Comparison of ENCODE assay signal across 14 mouse cellular contexts in the genomic region with DNA sequence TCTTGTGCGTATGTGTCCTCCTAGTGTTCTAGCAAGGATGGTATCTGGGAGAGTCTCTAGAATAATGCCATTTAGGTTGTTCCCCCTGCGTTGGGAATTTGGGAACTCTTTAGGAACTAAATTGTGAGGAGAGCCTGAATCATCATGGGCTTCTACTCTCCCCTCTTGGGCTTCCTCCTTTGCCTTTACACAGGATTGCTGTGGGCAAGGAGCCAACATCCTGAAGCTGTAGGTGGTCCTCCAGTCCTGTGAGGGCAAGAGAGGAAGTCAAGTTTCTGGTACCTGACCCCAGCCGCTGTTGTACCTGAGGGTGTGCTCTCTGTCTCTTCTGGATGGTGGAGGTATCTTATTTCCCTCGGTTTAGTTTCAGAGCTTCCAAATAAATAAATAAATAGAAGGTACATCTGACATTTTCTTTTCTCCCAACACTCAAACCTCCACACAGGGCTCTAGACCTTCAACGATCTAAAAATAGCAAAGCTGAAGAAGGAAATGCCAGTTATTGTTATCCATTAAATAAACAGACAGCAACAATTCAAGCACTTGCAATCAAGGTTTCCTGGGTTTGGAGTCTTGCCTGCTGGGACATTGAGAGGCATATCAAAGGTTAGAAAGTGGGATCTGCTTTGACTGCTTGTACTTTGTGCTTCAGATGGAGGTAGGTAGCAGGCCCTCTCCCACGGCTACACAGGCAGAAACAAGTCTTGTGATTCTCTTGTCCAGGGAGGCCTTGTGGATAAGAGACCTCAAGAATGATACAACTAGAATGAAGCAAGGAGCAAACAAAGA. TPM values are rescaled to one million over a fixed set of nuclear protein-coding genes. Genes with fewer than 3 reads are reported as not detected.
A peak's percentile ranks its signal among the peaks of the same experiment; 100 is the strongest.
DNase-seq lines count a peak whose midpoint lies in the region; ATAC-seq and TF ChIP-seq lines count a peak whose summit lies in the region.
"Had no signal": no experiment of that assay in that cellular context is flagged by ENCODE, and none has a peak within 500 bp of the region (broad histone marks: within the 10 kb centered on the region; RNA-seq: fewer than 3 reads in every experiment).

No protein-coding gene starts in this region.

- peak overlapping the region; percentile 63 for H3K27ac ChIP-seq in kidney, adult 2 months (ENCODE audit: insufficient read depth, low read depth, low read length)
- H3K27ac ChIP-seq in kidney, embryonic 14.5 days (ENCODE audit: low read depth, low read length): no peak overlapping the region
- H3K27ac ChIP-seq in cortical plate, adult 2 months (ENCODE audit: insufficient read depth, low read length): 0 out of 2 replicates have a peak overlapping the region, but pooled peaks have one; percentile 40
- peak overlapping the region; percentile 65 for H3K27ac ChIP-seq in embryonic facial prominence, embryonic 15.5 days (replicated peaks)
- no peak overlapping the region for H3K27ac ChIP-seq in forebrain, embryonic 15.5 days (replicated peaks)
- H3K27ac ChIP-seq: hindbrain, embryonic 10.5 days; limb, embryonic 12.5 days; midbrain, embryonic 12.5 days had no signal

- no peaks in the 10 kb centered on the region; the same call in 1 of the 2 replicates for H3K27me3 ChIP-seq in kidney, adult 2 months (replicated peaks; ENCODE audit: control insufficient read depth, insufficient read depth, low read length)
- H3K27me3 ChIP-seq in kidney, embryonic 14.5 days (ENCODE audit: control insufficient read depth, insufficient read depth, low read length): no peaks in the 10 kb centered on the region
- H3K27me3 ChIP-seq in embryonic facial prominence, embryonic 15.5 days: no peaks in the 10 kb centered on the region
- H3K27me3 ChIP-seq in forebrain, embryonic 15.5 days: no peaks in the 10 kb centered on the region
- H3K27me3 ChIP-seq: limb, embryonic 12.5 days; midbrain, embryonic 12.5 days had no signal

- TF ChIP-seq CTCF in kidney, adult 2 months (conservative IDR thresholded peaks at IDR 0.05; ENCODE audit: insufficient read depth, insufficient read length, low read depth, low read length): no peak
- TF ChIP-seq CTCF in cortical plate, adult 2 months (IDR thresholded peaks at IDR 0.05; ENCODE audit: extremely low read depth, insufficient read depth, low read length): no peak

- TF ChIP-seq POLR2A in kidney, adult 2 months (IDR thresholded peaks at IDR 0.05; ENCODE audit: low read depth, low read length): no peak
- TF ChIP-seq POLR2A in cortical plate, adult 2 months (IDR thresholded peaks at IDR 0.05; ENCODE audit: extremely low read depth, insufficient read depth, low read length): no peak

- no peaks in the 10 kb centered on the region for H3K36me3 ChIP-seq in kidney, adult 2 months (ENCODE audit: control insufficient read depth, insufficient read depth, low read length)
- H3K36me3 ChIP-seq in kidney, embryonic 14.5 days (ENCODE audit: control insufficient read depth, insufficient read depth, low read length): no peaks in the 10 kb centered on the region
- H3K36me3 ChIP-seq in embryonic facial prominence, embryonic 15.5 days: no peaks in the 10 kb centered on the region
- H3K36me3 ChIP-seq in forebrain, embryonic 15.5 days: no peaks in the 10 kb centered on the region
- H3K36me3 ChIP-seq: hindbrain, embryonic 10.5 days; limb, embryonic 12.5 days; midbrain, embryonic 12.5 days had no signal

- no peak overlapping the region for H3K9ac ChIP-seq in kidney, embryonic 14.5 days (ENCODE audit: low read depth, low read length)
- H3K9ac ChIP-seq in embryonic facial prominence, embryonic 15.5 days: no peak overlapping the region
- no peak overlapping the region for H3K9ac ChIP-seq in forebrain, embryonic 15.5 days (replicated peaks)
- H3K9ac ChIP-seq: limb, embryonic 12.5 days; midbrain, embryonic 12.5 days had no signal

- WGBS in kidney, adult 2 months: 56% methylated on average over 6 of the region's 6 CpGs
- WGBS in kidney, embryonic 14.5 days: 73% methylated on average over 6 of the region's 6 CpGs
- 61% methylated on average over 6 of the region's 6 CpGs for WGBS in embryonic facial prominence, embryonic 15.5 days
- 88% methylated on average over 6 of the region's 6 CpGs for WGBS in forebrain, embryonic 15.5 days

- ATAC-seq in kidney, embryonic 14.5 days (ENCODE audit: low FRiP score, low TSS enrichment): no peak
- ATAC-seq in embryonic facial prominence, embryonic 15.5 days (ENCODE audit: insufficient number of reproducible peaks, low FRiP score, low TSS enrichment, low read depth): no peak
- no peak for ATAC-seq in forebrain, embryonic 15.5 days (replicated peaks)
- ATAC-seq: CD4-positive, CD25-positive, alpha-beta regulatory T cell, adult 4 months had no signal

- no peak overlapping the region for H3K4me2 ChIP-seq in kidney, embryonic 14.5 days (replicated peaks; ENCODE audit: low read depth, low read length)
- no peak overlapping the region for H3K4me2 ChIP-seq in embryonic facial prominence, embryonic 15.5 days (replicated peaks)
- H3K4me2 ChIP-seq in forebrain, embryonic 15.5 days (replicated peaks): no peak overlapping the region
- H3K4me2 ChIP-seq: limb, embryonic 12.5 days; midbrain, embryonic 12.5 days had no signal

- no peak overlapping the region for H3K4me3 ChIP-seq in kidney, adult 2 months (ENCODE audit: insufficient read depth, low read depth, low read length)
- no peak overlapping the region for H3K4me3 ChIP-seq in kidney, embryonic 14.5 days (ENCODE audit: low read length)
- H3K4me3 ChIP-seq in cortical plate, adult 2 months (ENCODE audit: insufficient read depth, low read length): no peak overlapping the region
- no peak overlapping the region for H3K4me3 ChIP-seq in embryonic facial prominence, embryonic 15.5 days (replicated peaks)
- no peak overlapping the region for H3K4me3 ChIP-seq in forebrain, embryonic 15.5 days
- H3K4me3 ChIP-seq: hindbrain, embryonic 10.5 days; limb, embryonic 12.5 days; midbrain, embryonic 12.5 days had no signal

- H3K4me1 ChIP-seq in kidney, adult 2 months (ENCODE audit: control insufficient read depth, insufficient read depth, low read length): peaks cover 6% of the 10 kb centered on the region; the same call in 1 of the 2 replicates
- no peaks in the 10 kb centered on the region; the same call in 1 of the 2 replicates for H3K4me1 ChIP-seq in kidney, embryonic 14.5 days (ENCODE audit: control insufficient read depth, insufficient read depth, low read length)
- no peaks in the 10 kb centered on the region for H3K4me1 ChIP-seq in cortical plate, adult 2 months (ENCODE audit: control insufficient read depth, insufficient read depth, low read length)
- peaks cover 26% of the 10 kb centered on the region for H3K4me1 ChIP-seq in embryonic facial prominence, embryonic 15.5 days
- H3K4me1 ChIP-seq in forebrain, embryonic 15.5 days: no peaks in the 10 kb centered on the region
- H3K4me1 ChIP-seq: midbrain, embryonic 12.5 days had no signal

- H3K9me3 ChIP-seq in kidney, embryonic 14.5 days (ENCODE audit: control insufficient read depth, low read length): no peaks in the 10 kb centered on the region
- H3K9me3 ChIP-seq in embryonic facial prominence, embryonic 15.5 days (replicated peaks): no peaks in the 10 kb centered on the region
- no peaks in the 10 kb centered on the region for H3K9me3 ChIP-seq in forebrain, embryonic 15.5 days
- H3K9me3 ChIP-seq: hindbrain, embryonic 10.5 days; limb, embryonic 12.5 days; midbrain, embryonic 12.5 days had no signal

- DNase-seq in kidney, adult 2 months: peak; percentile 43
- peak; percentile 53 for DNase-seq in lung, postnatal 10 days
- no peak for DNase-seq in thymus, postnatal 10 days (ENCODE audit: low spot score in 2 of 2)
- DNase-seq in cerebellum, adult 11 months: no peak
- DNase-seq: layer of hippocampus, postnatal 36 days; right cerebral cortex, postnatal 25 days had no signal

RNA-seq across cellular contexts. Expression of a gene that starts 24.1 kb away (rescaled TPM):
- polyA plus RNA-seq in kidney, adult 2 months (2012; rRNA removed): 7.2 and 8.9 TPM in 2 replicates
- polyA plus RNA-seq in kidney, embryonic 14.5 days (2014; fragmentation: Nextera tagmentation; extraction: Ambion mirVana): 48.0 and 75.0 TPM in 2 replicates
- 8.0 and 8.1 TPM in 2 replicates for polyA plus RNA-seq in cortical plate, adult 2 months (2012; rRNA removed)
- polyA plus RNA-seq in embryonic facial prominence, embryonic 15.5 days (2015; fragmentation: Nextera tagmentation; extraction: Ambion mirVana): 54.7 and 59.5 TPM in 2 replicates
- polyA plus RNA-seq in forebrain, embryonic 15.5 days (2015; fragmentation: Nextera tagmentation; extraction: Ambion mirVana): 37.4 and 38.2 TPM in 2 replicates

Comparison
In these comparisons a context has a peak if more than half of its experiments do, and no peak if none do; other contexts are left out.
1. H3K27ac ChIP-seq: peak in kidney, adult 2 months (single experiment), cortical plate, adult 2 months (single experiment) and embryonic facial prominence, embryonic 15.5 days (single experiment); none in kidney, embryonic 14.5 days (single experiment) and forebrain, embryonic 15.5 days (single experiment).
2. DNase-seq: peak in kidney, adult 2 months (single experiment) and lung, postnatal 10 days (single experiment); none in thymus, postnatal 10 days (0 of 2) and cerebellum, adult 11 months (single experiment).